Mouse (Mus musculus) heart, embryonic 11.5 days (tissue): ENCODE measurements at regions not wholly inside any gene's neighbourhood (a gene's known extent, or its start where the extent isn't known, plus 50 kb on each side); places are given as distances from the start of the nearest gene placed in this dataset.
"Not testable (repeated sequence)": the region's sequence is repeated elsewhere in the genome, so short reads cannot be mapped to it uniquely, and the experiment has no call there.

ENCODE experiments used
- ATAC-seq: fragments of 200-750 bp; cut with Nextera tagmentation; replicated peaks from 2 replicates; pipeline ENCODE4 v1.8.0; 2017; ENCODE audit warnings: moderate library complexity; ENCODE audit not compliant: insufficient number of reproducible peaks, low FRiP score, low TSS enrichment
- H3K27ac ChIP-seq: fragments of 300-500 bp; sonication (generic); 2 replicates; pipeline ENCODE4 v1.5.1; 2014; ENCODE audit warnings: mild to moderate bottlenecking, low read depth, low read length
- H3K27me3 ChIP-seq: fragments of 300-500 bp; sonication (generic); 2 replicates; pipeline ENCODE4 v1.6.1; 2014; ENCODE audit warnings: mild to moderate bottlenecking, low read length, mixed read lengths; ENCODE audit not compliant: control insufficient read depth, insufficient read depth
- H3K36me3 ChIP-seq: fragments of 300-500 bp; sonication (generic); 2 replicates; pipeline ENCODE4 v1.6.1; 2014; ENCODE audit warnings: mild to moderate bottlenecking, low read length, moderate library complexity, mixed read lengths; ENCODE audit not compliant: control insufficient read depth, insufficient read depth
- H3K4me1 ChIP-seq: fragments of 300-500 bp; sonication (generic); 2 replicates; pipeline ENCODE4 v1.6.1; 2014; ENCODE audit warnings: low read length; ENCODE audit not compliant: control insufficient read depth, insufficient read depth
- H3K4me2 ChIP-seq: fragments of 300-500 bp; sonication (generic); 2 replicates; pipeline ENCODE4 v1.6.1; 2014; ENCODE audit warnings: mild to moderate bottlenecking, moderate library complexity
- H3K4me3 ChIP-seq: fragments of 300-500 bp; sonication (generic); 2 replicates; pipeline ENCODE4 v1.5.1; 2014; ENCODE audit warnings: low read depth, low read length
- H3K9ac ChIP-seq: fragments of 300-500 bp; sonication (generic); 2 replicates; pipeline ENCODE4 v1.6.1; 2014; ENCODE audit warnings: mild to moderate bottlenecking, low read depth, low read length, moderate library complexity
- H3K9me3 ChIP-seq: fragments of 300-500 bp; sonication (generic); replicated peaks from 2 replicates; pipeline ENCODE4 v1.6.1; 2016; ENCODE audit warnings: low read length; ENCODE audit not compliant: control insufficient read depth
- WGBS: fragments of 180-500 bp; shearing (Covaris S2); extraction: QIAGEN DNeasy Blood & Tissue Kit; methylation state at CpG from one replicate; pipeline ENCODE4 v1.1.7; 2014; ENCODE audit not compliant: insufficient replicate concordance; 5-methylcytosine and 5-hydroxymethylcytosine counted together

GRCm38 (mm10) chr15:27083596-27083995, 188.2 kb upstream of the Fbxl7 start:
- ATAC-seq = no peak
- no peak overlapping the region for H3K4me3 ChIP-seq
- H3K4me1 ChIP-seq = no peaks in the 10 kb centered on the region
- no peaks in the 10 kb centered on the region for H3K9me3 ChIP-seq
- H3K4me2 ChIP-seq = no peak overlapping the region
- no peak overlapping the region for H3K27ac ChIP-seq
- H3K36me3 ChIP-seq = no peaks in the 10 kb centered on the region
- WGBS = 82% methylated on average over 6 of the region's 6 CpGs
- H3K27me3 ChIP-seq = no peaks in the 10 kb centered on the region
- H3K9ac ChIP-seq = no peak overlapping the region

GRCm38 (mm10) chr15:27089155-27089554, 193.8 kb upstream of the Fbxl7 start:
- H3K27ac ChIP-seq = no peak overlapping the region
- no peak overlapping the region for H3K9ac ChIP-seq
- 80% methylated on average over 6 of the region's 6 CpGs for WGBS
- H3K36me3 ChIP-seq = no peaks in the 10 kb centered on the region
- no peaks in the 10 kb centered on the region for H3K4me1 ChIP-seq
- H3K4me3 ChIP-seq = no peak overlapping the region
- H3K27me3 ChIP-seq = no peaks in the 10 kb centered on the region
- H3K9me3 ChIP-seq = no peaks in the 10 kb centered on the region
- no peak for ATAC-seq
- no peak overlapping the region for H3K4me2 ChIP-seq

- Histone ChIP-seq H3K9ac (no peak overlapping the region), H3K4me2 (no peak overlapping the region), H3K27me3 (no peaks in the 10 kb centered on the region), H3K9me3 (no peaks in the 10 kb centered on the region), H3K27ac (no peak overlapping the region), H3K4me3 (no peak overlapping the region), H3K4me1 (no peaks in the 10 kb centered on the region), H3K36me3 (no peaks in the 10 kb centered on the region)
- WGBS = 51% methylated on average over 3 of the region's 3 CpGs
- ATAC-seq = no peak
Measured at GRCm38 (mm10) chr15:27094102-27094501, 198.7 kb upstream of the Fbxl7 start.

GRCm38 (mm10) chr15:27095231-27095630, 199.9 kb upstream of the Fbxl7 start:
- 81% methylated on average over 9 of the region's 9 CpGs for WGBS
- Histone ChIP-seq H3K27me3 (no peaks in the 10 kb centered on the region), H3K36me3 (no peaks in the 10 kb centered on the region), H3K9me3 (no peaks in the 10 kb centered on the region), H3K4me2 (no peak overlapping the region), H3K27ac (no peak overlapping the region), H3K4me3 (no peak overlapping the region), H3K4me1 (no peaks in the 10 kb centered on the region), H3K9ac (no peak overlapping the region)
- no peak for ATAC-seq

GRCm38 (mm10) chr15:27101610-27102009, 206.2 kb upstream of the Fbxl7 start:
- H3K27ac ChIP-seq, H3K9ac ChIP-seq, H3K27me3 ChIP-seq, H3K4me2 ChIP-seq, H3K4me3 ChIP-seq, H3K36me3 ChIP-seq, ATAC-seq, H3K9me3 ChIP-seq, H3K4me1 ChIP-seq: not testable (repeated sequence)
- WGBS = 73% methylated on average over 2 of the region's 2 CpGs

GRCm38 (mm10) chr15:27109130-27109529, 213.8 kb upstream of the Fbxl7 start:
- H3K4me3 ChIP-seq = no peak overlapping the region
- no peak overlapping the region for H3K27ac ChIP-seq
- no peak overlapping the region for H3K4me2 ChIP-seq
- no peak overlapping the region for H3K9ac ChIP-seq
- ATAC-seq = no peak
- no peaks in the 10 kb centered on the region for H3K4me1 ChIP-seq
- 74% methylated on average over 3 of the region's 3 CpGs for WGBS
- no peaks in the 10 kb centered on the region for H3K9me3 ChIP-seq
- H3K36me3 ChIP-seq = no peaks in the 10 kb centered on the region
- no peaks in the 10 kb centered on the region for H3K27me3 ChIP-seq

GRCm38 (mm10) chr15:27129697-27130096, 234.3 kb upstream of the Fbxl7 start:
- Histone ChIP-seq H3K4me3 (no peak overlapping the region), H3K9ac (no peak overlapping the region), H3K27ac (no peak overlapping the region), H3K9me3 (no peaks in the 10 kb centered on the region), H3K27me3 (no peaks in the 10 kb centered on the region), H3K4me2 (no peak overlapping the region), H3K36me3 (no peaks in the 10 kb centered on the region), H3K4me1 (no peaks in the 10 kb centered on the region)
- no peak for ATAC-seq
- WGBS = 35% methylated on average over 1 of the region's 1 CpGs

- no peaks in the 10 kb centered on the region for H3K4me1 ChIP-seq
- no peaks in the 10 kb centered on the region for H3K27me3 ChIP-seq
- no peak overlapping the region for H3K27ac ChIP-seq
- no peak for ATAC-seq
- WGBS = 70% methylated on average over 2 of the region's 2 CpGs
- no peaks in the 10 kb centered on the region for H3K36me3 ChIP-seq
- H3K4me3 ChIP-seq = no peak overlapping the region
- no peaks in the 10 kb centered on the region for H3K9me3 ChIP-seq
- H3K9ac ChIP-seq = no peak overlapping the region
- H3K4me2 ChIP-seq = no peak overlapping the region
Measured at GRCm38 (mm10) chr15:27132761-27133160, 237.4 kb upstream of the Fbxl7 start.

GRCm38 (mm10) chr15:27137580-27137979, 242.2 kb upstream of the Fbxl7 start:
- Histone ChIP-seq H3K9me3 (no peaks in the 10 kb centered on the region), H3K4me2 (no peak overlapping the region), H3K27me3 (no peaks in the 10 kb centered on the region), H3K27ac (no peak overlapping the region), H3K36me3 (no peaks in the 10 kb centered on the region), H3K9ac (no peak overlapping the region), H3K4me1 (no peaks in the 10 kb centered on the region), H3K4me3 (no peak overlapping the region)
- WGBS = 88% methylated on average over 5 of the region's 5 CpGs
- ATAC-seq = no peak
